Mouse (Mus musculus) embryonic facial prominence, embryonic 12.5 days (tissue): ENCODE results near the gene Zbtb22. TPM values are rescaled to one million over a fixed set of nuclear protein-coding genes. Genes with fewer than 3 reads are reported as not detected.

Experiments
- ATAC-seq: fragments of 200-750 bp; cut with Nextera tagmentation; 2 replicates; pipeline ENCODE4 v1.8.0; 2017; ENCODE audit not compliant: insufficient number of reproducible peaks, insufficient read depth, low FRiP score, low TSS enrichment
- H3K27ac ChIP-seq: fragments of 300-500 bp; sonication (generic); 2 replicates; pipeline ENCODE4 v1.5.1; 2016; ENCODE audit warnings: mild to moderate bottlenecking
- H3K27me3 ChIP-seq: fragments of 300-500 bp; sonication (generic); 2 replicates; pipeline ENCODE4 v1.6.1; 2016; ENCODE audit warnings: mild to moderate bottlenecking, moderate library complexity
- H3K36me3 ChIP-seq: fragments of 300-500 bp; sonication (generic); 2 replicates; pipeline ENCODE4 v1.6.1; 2016; ENCODE audit warnings: mild to moderate bottlenecking
- H3K4me1 ChIP-seq: fragments of 300-500 bp; sonication (generic); 2 replicates; pipeline ENCODE4 v1.6.1; 2016
- H3K4me2 ChIP-seq: fragments of 300-500 bp; sonication (generic); replicated peaks from 2 replicates; pipeline ENCODE4 v1.6.1; 2016; ENCODE audit warnings: mild to moderate bottlenecking, moderate library complexity
- H3K4me3 ChIP-seq: fragments of 300-500 bp; sonication (generic); 2 replicates; pipeline ENCODE4 v1.5.1; 2016; ENCODE audit warnings: mild to moderate bottlenecking
- H3K9ac ChIP-seq: fragments of 300-500 bp; sonication (generic); 2 replicates; pipeline ENCODE4 v1.6.1; 2016; ENCODE audit warnings: mild to moderate bottlenecking, moderate library complexity
- H3K9me3 ChIP-seq: fragments of 300-500 bp; sonication (generic); 2 replicates; pipeline ENCODE4 v1.6.1; 2016; ENCODE audit warnings: mild to moderate bottlenecking, moderate library complexity
- WGBS: fragments of 180-500 bp; shearing (Covaris S2); methylation state at CpG from one replicate; pipeline ENCODE4 v1.1.7; 2016; 5-methylcytosine and 5-hydroxymethylcytosine counted together
- polyA plus RNA-seq: library from polyadenylated mRNA; unstranded; fragments of >200 nt; fragmentation: Nextera tagmentation; extraction: Ambion mirVana; gene quantifications from 2 replicates; pipeline ENCODE4 v1.2.1, GENCODE M21; 2016

The Zbtb22 gene
- polyA plus RNA-seq, 1 experiment from 2014 or later: 21.9 TPM

DNA sequence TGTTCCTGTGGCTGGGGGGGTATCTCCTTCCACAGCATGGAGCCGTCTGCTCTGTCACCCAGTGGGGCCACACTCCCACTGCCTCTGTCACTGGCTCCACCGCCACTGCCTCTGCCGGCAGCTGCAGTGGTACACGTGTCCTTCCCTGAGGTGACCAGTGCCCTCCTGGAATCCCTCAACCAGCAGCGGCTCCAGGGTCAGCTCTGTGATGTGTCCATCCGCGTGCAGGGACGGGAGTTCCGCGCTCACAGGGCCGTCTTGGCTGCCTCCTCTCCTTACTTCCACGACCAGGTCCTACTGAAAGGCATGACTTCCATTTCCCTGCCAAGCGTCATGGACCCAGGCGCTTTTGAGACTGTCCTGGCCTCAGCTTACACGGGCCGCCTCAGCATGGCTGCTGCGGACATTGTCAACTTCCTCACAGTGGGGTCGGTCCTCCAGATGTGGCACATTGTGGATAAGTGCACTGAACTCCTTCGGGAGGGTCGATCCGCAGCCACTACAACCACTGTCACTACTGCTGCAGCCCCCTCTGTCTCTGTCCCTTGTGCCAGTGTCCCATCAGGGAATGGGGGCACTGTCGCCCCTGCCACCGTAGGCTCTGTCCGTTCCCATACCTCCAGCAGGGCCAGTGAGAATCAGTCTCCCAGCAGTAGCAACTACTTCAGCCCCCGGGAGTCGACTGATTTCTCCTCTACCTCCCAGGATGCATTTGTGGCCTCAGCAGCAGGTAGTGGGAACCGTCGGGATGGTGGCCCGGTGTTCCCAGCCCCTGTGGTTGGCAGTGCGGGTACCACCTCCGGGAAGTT lies 1.3 kb downstream of the Zbtb22 start:
- H3K4me2 ChIP-seq: peak overlapping the region; percentile 54
- no peaks in the 10 kb centered on the region for H3K9me3 ChIP-seq
- H3K4me1 ChIP-seq: peaks cover 35% of the 10 kb centered on the region
- peak overlapping the region; percentile 40 for H3K9ac ChIP-seq
- WGBS: 68% methylated on average over 31 of the region's 31 CpGs
- no peak overlapping the region for H3K27ac ChIP-seq
- peak overlapping the region; percentile 51 for H3K4me3 ChIP-seq
- H3K27me3 ChIP-seq: 0 out of 2 replicates have a peak, but pooled peaks cover 2% of the 10 kb centered on the region
- peaks cover 37% of the 10 kb centered on the region for H3K36me3 ChIP-seq
- ATAC-seq: no peak

GRCm38 (mm10) chr17:33917656-33918292 lies 2.1 kb downstream of the Zbtb22 start:
- H3K4me3 ChIP-seq: peak overlapping the region; percentile 51; the same call in 1 of the 2 replicates
- no peak for ATAC-seq
- no peak overlapping the region for H3K27ac ChIP-seq
- H3K4me1 ChIP-seq: peaks cover 35% of the 10 kb centered on the region
- no peak overlapping the region for H3K4me2 ChIP-seq
- 0 out of 2 replicates have a peak, but pooled peaks cover 2% of the 10 kb centered on the region for H3K27me3 ChIP-seq
- WGBS: 83% methylated on average over 18 of the region's 18 CpGs
- H3K36me3 ChIP-seq: peaks cover 31% of the 10 kb centered on the region
- H3K9me3 ChIP-seq: no peaks in the 10 kb centered on the region
- no peak overlapping the region for H3K9ac ChIP-seq

- ATAC-seq: no peak
- WGBS: 61% methylated on average over 37 of the region's 37 CpGs
- no peaks in the 10 kb centered on the region for H3K9me3 ChIP-seq
- no peak overlapping the region for H3K9ac ChIP-seq
- peak overlapping the region; percentile 98 for H3K4me2 ChIP-seq
- no peak overlapping the region for H3K27ac ChIP-seq
- 0 out of 2 replicates have a peak, but pooled peaks cover 2% of the 10 kb centered on the region for H3K27me3 ChIP-seq
- H3K4me1 ChIP-seq: peaks cover 35% of the 10 kb centered on the region
- peak overlapping the region; percentile 57; the same call in 1 of the 2 replicates for H3K4me3 ChIP-seq
- peaks cover 24% of the 10 kb centered on the region for H3K36me3 ChIP-seq
Observed at GRCm38 (mm10) chr17:33918293-33919203, 2.8 kb downstream of the Zbtb22 start.

GRCm38 (mm10) chr17:33919351-33920281 lies 3.9 kb downstream of the Zbtb22 start:
- H3K27me3 ChIP-seq: 0 out of 2 replicates have a peak, but pooled peaks cover 2% of the 10 kb centered on the region
- H3K4me3 ChIP-seq: peak overlapping the region; percentile 57
- H3K4me2 ChIP-seq: peak overlapping the region; percentile 98
- under 1% methylated on average over 52 of the region's 52 CpGs for WGBS
- H3K4me1 ChIP-seq: peaks cover 30% of the 10 kb centered on the region
- no peaks in the 10 kb centered on the region for H3K9me3 ChIP-seq
- ATAC-seq: no peak
- H3K9ac ChIP-seq: peak overlapping the region; percentile 79
- H3K36me3 ChIP-seq: peaks cover 14% of the 10 kb centered on the region; the same call in 1 of the 2 replicates
- peak overlapping the region; percentile 78 for H3K27ac ChIP-seq

GRCm38 (mm10) chr17:33920282-33921097 lies 4.8 kb downstream of the Zbtb22 start:
- H3K9ac ChIP-seq: peak overlapping the region; percentile 79
- peak overlapping the region; percentile 78 for H3K27ac ChIP-seq
- peak overlapping the region; percentile 57 for H3K4me3 ChIP-seq
- ATAC-seq: no peak
- under 1% methylated on average over 36 of the region's 36 CpGs for WGBS
- peaks cover 22% of the 10 kb centered on the region for H3K4me1 ChIP-seq
- H3K4me2 ChIP-seq: peak overlapping the region; percentile 98
- H3K9me3 ChIP-seq: no peaks in the 10 kb centered on the region
- H3K27me3 ChIP-seq: 0 out of 2 replicates have a peak, but pooled peaks cover 2% of the 10 kb centered on the region
- peaks cover 8% of the 10 kb centered on the region; the same call in 1 of the 2 replicates for H3K36me3 ChIP-seq

DNA sequence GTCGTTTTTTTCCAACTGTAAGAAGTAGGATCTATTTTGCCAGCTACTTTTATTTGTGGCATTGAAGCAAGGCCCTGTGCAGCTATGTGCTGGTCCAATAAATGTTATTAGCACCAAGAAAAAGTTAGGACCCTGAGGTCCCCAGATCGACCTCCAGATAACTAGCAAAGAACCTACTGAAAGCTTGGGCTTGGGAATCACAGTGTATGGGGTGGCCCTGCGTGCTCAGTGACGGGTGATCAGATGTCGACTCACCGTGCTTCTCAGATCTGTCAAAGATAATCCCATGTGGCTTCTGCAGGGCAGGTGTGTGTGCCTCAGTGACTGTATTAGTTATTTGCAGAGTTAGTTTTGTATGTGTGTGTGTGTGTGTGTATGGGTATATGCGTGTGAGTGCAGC lies 5.7 kb downstream of the Zbtb22 start:
- peaks cover 22% of the 10 kb centered on the region for H3K4me1 ChIP-seq

DNA sequence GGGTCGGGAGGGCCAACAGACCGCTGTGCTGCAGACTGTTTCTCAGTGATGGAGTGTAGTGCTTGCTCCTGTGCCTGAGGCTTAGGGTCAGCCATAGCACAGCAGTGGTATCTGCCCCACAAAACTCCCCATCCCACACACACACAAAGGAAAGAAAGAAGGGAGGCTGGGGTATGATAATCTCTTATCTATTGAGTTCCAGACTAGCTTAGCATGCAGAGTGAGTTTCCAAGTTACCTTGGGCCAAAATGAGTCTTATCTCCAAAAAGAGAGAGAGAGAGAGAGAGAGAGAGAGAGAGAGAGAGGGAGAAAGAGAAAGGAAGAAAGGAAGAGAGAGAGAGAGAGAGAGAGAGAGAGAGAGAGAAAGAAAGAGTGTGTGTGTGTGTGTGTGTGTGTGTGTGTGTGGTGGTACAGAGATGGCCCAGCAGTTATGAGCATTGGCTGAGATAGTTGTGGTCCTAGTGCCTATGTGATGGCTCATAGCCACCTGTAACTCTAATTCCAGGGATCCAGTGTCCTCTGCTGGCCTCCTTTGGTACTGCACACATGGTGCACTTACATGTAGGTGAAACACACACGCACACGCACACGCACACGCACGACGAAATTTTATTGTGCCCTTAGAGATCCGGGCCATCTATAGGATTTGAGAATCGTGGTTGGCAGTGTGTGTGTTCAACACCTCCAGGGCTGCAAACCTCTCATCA lies 9.0 kb downstream of the Zbtb22 start:
- Histone ChIP-seq H3K4me1 (peaks cover 10% of the 10 kb centered on the region), H3K4me2 (no peak overlapping the region), H3K27me3 (no peaks in the 10 kb centered on the region), H3K4me3 (no peak overlapping the region), H3K27ac (no peak overlapping the region), H3K36me3 (peaks cover 3% of the 10 kb centered on the region; the same call in 1 of the 2 replicates), H3K9ac (no peak overlapping the region), H3K9me3 (no peaks in the 10 kb centered on the region)
- no peak for ATAC-seq
- 83% methylated on average over 10 of the region's 10 CpGs for WGBS

More for the DNA sequence above, 5.7 kb downstream of the Zbtb22 start:
- peaks cover 8% of the 10 kb centered on the region for H3K36me3 ChIP-seq
- no peak overlapping the region for H3K9ac ChIP-seq
- 0 out of 2 replicates have a peak, but pooled peaks cover 2% of the 10 kb centered on the region for H3K27me3 ChIP-seq
- ATAC-seq: no peak
- H3K27ac ChIP-seq: no peak overlapping the region
- H3K4me3 ChIP-seq: no peak overlapping the region
- WGBS: 87% methylated on average over 7 of the region's 7 CpGs
- no peak overlapping the region for H3K4me2 ChIP-seq
- H3K9me3 ChIP-seq: no peaks in the 10 kb centered on the region

- Histone ChIP-seq H3K36me3 (peaks cover 3% of the 10 kb centered on the region; the same call in 1 of the 2 replicates), H3K4me2 (no peak overlapping the region), H3K4me3 (no peak overlapping the region), H3K4me1 (peaks cover 4% of the 10 kb centered on the region; the same call in 1 of the 2 replicates), H3K9me3 (no peaks in the 10 kb centered on the region), H3K27ac (no peak overlapping the region), H3K27me3 (no peaks in the 10 kb centered on the region), H3K9ac (no peak overlapping the region)
- 81% methylated on average over 21 of the region's 21 CpGs for WGBS
- ATAC-seq: no peak
Observed at GRCm38 (mm10) chr17:33925406-33926116, 9.9 kb downstream of the Zbtb22 start.
